Mouse (Mus musculus) thymus, adult 2 months (tissue): Measurements from ENCODE around the gene Tll2.

ENCODE experiments used
- CTCF ChIP-seq: fragments of 200-500 bp; IDR thresholded peaks from 2 replicates; pipeline ENCODE4 v1.5.1; 2012; ENCODE audit warnings: mild to moderate bottlenecking, control low read depth, low read length, moderate library complexity, borderline replicate concordance; ENCODE audit not compliant: control insufficient read depth, poor library complexity, insufficient read depth; ENCODE audit errors: extremely low read depth
- POLR2A ChIP-seq: fragments of 200-500 bp; IDR thresholded peaks from 2 replicates; pipeline ENCODE4 v1.6.1; 2012; ENCODE audit warnings: mild to moderate bottlenecking, low read length, control low read depth, moderate library complexity; ENCODE audit not compliant: control insufficient read depth, poor library complexity, insufficient read depth; ENCODE audit errors: extremely low read depth

DNA sequence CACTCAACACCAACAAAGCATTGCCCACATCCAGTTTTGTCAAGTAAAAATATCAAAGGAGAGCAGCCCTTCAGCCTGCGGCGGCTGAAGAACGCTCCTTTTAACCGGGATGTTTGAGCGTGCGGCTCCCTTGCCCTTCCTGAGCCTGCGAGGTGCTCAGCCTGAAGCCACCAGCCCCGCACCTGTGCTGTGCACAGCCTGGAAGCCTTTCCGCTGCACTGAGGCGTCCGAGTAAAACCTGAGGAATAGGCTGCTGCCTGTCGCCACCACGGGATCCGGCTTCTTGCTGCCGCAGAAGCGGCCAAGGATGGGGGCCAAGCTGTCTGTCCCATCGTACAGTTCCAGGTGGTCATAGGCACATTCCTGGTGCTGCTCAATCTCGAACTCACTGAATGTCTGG, 118.1 kb downstream of the Tll2 start:
- TF ChIP-seq CTCF (no peak), POLR2A (no peak)
